Mouse (Mus musculus) heart, postnatal 14 days (tissue): ENCODE data around the gene Tbcel. TPM values are rescaled to one million over a fixed set of nuclear protein-coding genes. Genes with fewer than 3 reads are reported as not detected.
A peak's percentile ranks its signal among the peaks of the same experiment; 100 is the strongest.

Source experiments
- DNase-seq, 2 experiments: peaks; one replicate each; pipeline ENCODE4 v3.0.0; 2021 to 2022
- intact Hi-C: fragments of 180-260 bp; cut with DNase I; formaldehyde crosslinking; loops from one replicate; pipeline ENCODE4 v1.15.1; 2025
- long read RNA-seq, 2 experiments: library from polyadenylated mRNA; stranded (forward); transcript quantifications; one replicate each; pipeline ENCODE4 v2.0.0; 2021
- total RNA-seq, 2 experiments: library from RNA; stranded (reverse); gene quantifications; 2 replicates each; pipeline ENCODE4 v1.2.3; 2021

Gene Tbcel
- total RNA-seq = 10 to 100 TPM; 22.8 to 25.4 TPM
- long read RNA-seq, experiment 1, full-length matches to known transcripts = 4 of 7 reads
- long read RNA-seq, experiment 1, partial matches to known transcripts = 0 of 7 reads
- long read RNA-seq, experiment 1, other reads (novel, unspliced or antisense) = 3 of 7 reads
- long read RNA-seq, experiment 2, full-length matches to known transcripts = 8 of 13 reads
- long read RNA-seq, experiment 2, partial matches to known transcripts = 1 of 13 reads
- long read RNA-seq, experiment 2, other reads (novel, unspliced or antisense) = 4 of 13 reads

DNA sequence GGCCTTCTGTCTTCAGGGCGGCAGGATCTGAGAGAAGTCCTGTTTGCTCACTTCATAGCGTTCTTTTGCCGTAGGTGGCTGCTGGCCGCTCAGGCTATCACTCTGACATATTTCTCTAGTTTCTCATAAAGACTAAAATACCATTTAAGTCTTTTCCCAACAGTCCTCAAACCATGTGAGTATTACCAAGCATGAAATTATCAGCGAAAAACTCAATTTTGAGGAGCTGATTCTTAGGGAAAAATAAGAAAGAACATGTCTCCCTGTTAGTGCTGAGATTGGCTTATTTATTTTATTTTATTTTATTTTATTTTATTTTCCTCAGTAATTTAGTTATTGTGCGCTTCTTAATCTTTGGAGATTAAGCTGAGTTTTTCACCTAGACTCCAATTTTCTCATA is at the start of gene Tbcel:
Gene Tbcel (minus strand): TSS at position 101 of the 400 bp plus-strand sequence.
- no peak for DNase-seq
- intact Hi-C loops = no loop called here

- DNase-seq = no peak
- intact Hi-C loops = no loop called here
Measured at GRCm38 (mm10) chr9:42555186-42555585, 47.6 kb upstream of the Tbcel start.

GRCm38 (mm10) chr9:42550116-42550515 is 42.5 kb upstream of the Tbcel start:
- peak; percentile 69 to 87 for DNase-seq
- intact Hi-C loops = loop anchor here (1.0 kb wide), 1 partner anchor 394 kb away; the partner anchor contains the start of gene Grik4

- intact Hi-C loops = no loop called here
- no peak for DNase-seq
Measured at GRCm38 (mm10) chr9:42548981-42549380, 41.4 kb upstream of the Tbcel start.

DNA sequence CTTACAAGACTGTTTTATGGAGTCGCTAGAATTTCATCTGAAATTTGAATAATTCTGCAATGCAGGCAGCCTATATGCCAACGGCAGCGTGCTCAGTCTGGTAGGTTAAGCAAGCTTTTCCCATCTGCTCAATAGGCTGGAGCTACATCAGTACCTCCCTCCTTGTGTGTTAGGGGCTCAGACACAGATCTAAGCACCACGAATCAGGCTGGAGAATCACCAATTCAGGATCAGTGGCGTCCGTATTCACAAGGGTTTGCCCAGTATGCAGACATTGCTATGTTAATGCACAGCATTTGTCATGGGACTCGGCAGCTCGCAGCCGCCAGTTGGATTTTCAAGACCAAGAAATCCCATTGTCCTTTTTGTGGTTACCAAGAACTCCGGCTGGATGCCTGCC is 36.9 kb upstream of the Tbcel start:
- DNase-seq = no peak
- intact Hi-C loops = no loop called here

GRCm38 (mm10) chr9:42533491-42533890 is 25.9 kb upstream of the Tbcel start:
- intact Hi-C loops = no loop called here
- DNase-seq = no peak

GRCm38 (mm10) chr9:42533041-42533440 is 25.4 kb upstream of the Tbcel start:
- intact Hi-C loops = no loop called here
- DNase-seq = no peak

- intact Hi-C loops = no loop called here
- no peak for DNase-seq
Measured at GRCm38 (mm10) chr9:42531951-42532350, 24.3 kb upstream of the Tbcel start.

DNA sequence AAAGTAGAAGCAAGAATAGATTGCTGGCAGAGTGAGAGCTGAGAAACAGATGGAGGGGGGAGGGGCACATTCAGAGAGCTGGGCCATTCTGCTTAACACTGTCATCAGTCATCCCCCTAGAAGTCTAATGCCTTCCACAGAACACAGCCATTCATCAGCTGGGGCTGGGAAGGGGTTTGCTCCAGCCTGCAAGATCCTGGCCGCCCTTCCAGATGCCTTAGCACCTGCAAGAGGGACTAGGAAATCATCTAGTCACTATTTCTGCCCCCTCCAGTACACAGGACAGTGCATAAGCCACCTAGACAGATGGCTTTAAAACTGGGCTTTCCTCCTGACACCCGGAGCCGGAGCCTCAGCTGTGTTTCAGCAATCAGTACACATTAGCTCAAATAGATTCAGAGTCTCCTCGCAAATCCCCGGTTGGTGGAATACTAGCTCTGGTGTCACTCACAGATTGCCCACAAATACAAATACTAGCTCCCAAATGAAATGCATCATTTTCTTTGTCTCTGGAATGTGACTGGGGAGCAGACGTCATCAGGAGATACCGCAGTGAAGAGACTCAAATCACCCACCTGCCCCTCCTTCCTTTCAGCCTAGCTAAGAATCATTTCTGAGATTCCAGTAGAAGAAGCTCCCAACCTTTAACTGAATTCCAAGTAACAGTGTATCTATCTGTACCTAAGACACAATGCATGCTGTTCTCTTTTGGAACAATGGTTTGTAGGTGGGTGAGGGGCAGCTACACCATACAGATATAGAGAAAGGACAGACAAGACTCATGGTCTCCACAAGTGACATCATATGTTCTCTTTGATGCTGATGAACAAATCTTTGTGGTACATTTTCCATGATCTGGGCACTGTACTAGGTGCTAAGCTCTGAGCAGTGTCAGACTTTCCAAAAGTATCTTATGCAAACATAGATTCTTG is 22.9 kb upstream of the Tbcel start:
- intact Hi-C loops = no loop called here
- DNase-seq = no peak

GRCm38 (mm10) chr9:42520587-42521084 is 13.0 kb upstream of the Tbcel start:
- DNase-seq = peak; percentile 8 to 12
- intact Hi-C loops = no loop called here

DNA sequence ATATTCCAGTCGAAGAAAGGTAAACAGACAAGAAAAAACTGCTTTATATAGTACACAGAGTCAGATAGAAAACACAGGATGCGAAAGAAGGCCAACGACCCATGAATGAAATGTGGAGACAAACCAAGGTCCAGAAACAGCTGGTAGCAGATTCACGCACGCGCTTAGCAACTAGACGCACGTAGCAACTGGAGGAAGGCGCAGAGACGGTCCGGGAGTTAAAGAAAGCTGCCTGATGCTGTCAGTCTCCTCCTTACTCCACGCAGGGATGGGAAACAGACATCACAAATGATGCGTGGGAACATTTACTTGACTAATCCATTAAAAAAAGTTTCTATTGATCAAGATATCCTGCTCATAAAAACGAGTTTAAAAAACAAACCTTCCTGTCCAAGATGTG is 10.6 kb upstream of the Tbcel start:
- DNase-seq = no peak
- intact Hi-C loops = no loop called here

GRCm38 (mm10) chr9:42513159-42513558 is 5.5 kb upstream of the Tbcel start:
- intact Hi-C loops = no loop called here
- DNase-seq = no peak

- no peak for DNase-seq
- intact Hi-C loops = no loop called here
Measured at GRCm38 (mm10) chr9:42512312-42512711, 4.7 kb upstream of the Tbcel start.

DNA sequence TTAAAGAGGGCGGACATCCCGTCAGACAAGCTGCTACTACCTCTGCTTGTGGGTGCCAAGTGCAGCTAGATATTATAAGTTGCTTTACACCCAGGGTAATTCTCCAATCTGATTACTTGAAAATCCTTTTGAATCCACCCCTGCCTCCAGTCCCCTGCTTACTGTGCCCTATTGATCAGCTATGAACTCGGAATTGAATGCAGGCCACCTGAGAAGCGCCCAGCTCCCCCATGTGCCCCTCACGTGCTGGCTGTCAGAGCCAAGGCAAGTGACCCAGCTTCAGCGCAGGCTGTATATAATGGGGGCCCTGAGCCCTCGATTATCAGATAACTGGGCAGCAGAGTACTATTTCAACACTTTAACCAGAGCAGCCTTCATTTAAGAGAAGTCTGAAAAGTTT is 626 bp upstream of the Tbcel start:
- intact Hi-C loops = no loop called here
- no peak for DNase-seq

GRCm38 (mm10) chr9:42507022-42507421 is 587 bp downstream of the Tbcel start:
- DNase-seq = no peak

DNA sequence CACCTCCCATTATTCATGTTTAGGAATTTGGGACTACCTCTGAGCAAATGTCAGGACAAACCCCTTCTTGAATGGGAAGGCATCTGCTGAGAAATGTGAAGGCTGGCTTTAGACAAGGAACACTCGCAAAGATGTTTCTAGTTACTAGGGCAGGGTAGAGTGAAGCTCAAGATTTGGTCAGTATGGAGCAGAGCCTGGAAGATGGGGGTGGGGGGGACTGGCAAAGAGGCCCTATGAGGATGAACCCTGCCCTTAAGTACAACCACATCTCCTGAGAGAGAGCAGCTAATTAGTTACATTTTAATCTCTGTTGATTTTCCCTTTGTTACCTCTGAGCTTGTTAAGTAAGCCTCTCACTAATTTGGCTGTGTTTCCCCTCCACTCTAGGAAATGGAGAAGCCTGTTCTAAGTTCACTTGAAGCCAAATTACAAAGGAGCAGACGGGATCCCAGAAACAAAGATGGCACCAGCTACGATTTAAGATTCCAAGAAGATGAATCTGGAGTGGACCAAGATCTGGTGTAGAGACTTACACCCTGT is 2.6 kb downstream of the Tbcel start:
- no peak for DNase-seq
- intact Hi-C loops = no loop called here

More at GRCm38 (mm10) chr9:42507022-42507421, 587 bp downstream of the Tbcel start:
- intact Hi-C loops = no loop called here

DNA sequence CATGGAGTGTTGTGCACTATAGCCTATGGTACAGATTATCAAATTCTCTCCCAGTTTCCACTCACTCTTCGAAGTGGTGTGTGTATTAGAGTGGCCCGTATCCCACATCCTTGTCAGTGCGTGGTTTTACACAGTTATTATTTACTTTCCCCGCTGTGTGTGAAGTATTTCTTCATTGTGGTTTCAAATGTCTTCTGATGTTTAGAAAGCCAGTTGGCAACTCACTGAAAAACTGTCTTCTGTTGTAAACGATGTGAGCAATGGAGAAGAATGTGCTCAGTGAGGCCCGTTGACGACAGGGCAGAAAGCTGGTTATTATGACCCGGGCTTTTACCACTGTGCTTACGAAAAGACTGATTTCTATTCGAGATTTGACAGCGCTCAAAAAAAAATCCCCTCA is 3.0 kb downstream of the Tbcel start:
- intact Hi-C loops = no loop called here
- DNase-seq = no peak

DNA sequence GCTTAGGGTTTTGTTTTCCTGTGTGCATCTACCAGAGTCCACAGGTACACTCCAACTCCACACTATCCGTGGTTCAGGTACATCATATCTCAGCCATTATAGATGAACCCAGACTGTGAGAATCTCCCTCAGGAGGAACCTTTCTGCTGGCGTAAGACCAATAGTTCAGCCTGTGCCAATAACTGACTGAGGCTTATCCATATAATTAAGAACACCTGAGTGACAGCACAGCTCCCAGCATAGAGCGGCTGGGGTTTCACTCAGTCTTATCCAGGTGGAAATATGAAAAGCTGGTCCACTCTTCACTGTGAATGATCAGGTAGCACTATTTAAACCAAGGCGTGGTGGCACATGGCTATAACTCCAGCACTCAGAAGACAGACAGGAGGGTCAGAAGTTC is 3.9 kb downstream of the Tbcel start:
- DNase-seq = no peak
- intact Hi-C loops = no loop called here

- intact Hi-C loops = loop anchor here (10.0 kb wide), 1 partner anchor 161 kb away; no protein-coding TSS in a partner anchor
- no peak for DNase-seq
Measured at GRCm38 (mm10) chr9:42496296-42496695, 11.3 kb downstream of the Tbcel start.

- intact Hi-C loops = loop anchor here (10.0 kb wide), 1 partner anchor 157 kb away; no protein-coding TSS in a partner anchor
- no peak for DNase-seq
Measured at GRCm38 (mm10) chr9:42491780-42492179, 15.8 kb downstream of the Tbcel start.
